Mouse (Mus musculus) Patski (cell line): Measurements from ENCODE around the gene Kif3a. TPM values are rescaled to one million over a fixed set of nuclear protein-coding genes. Genes with fewer than 3 reads are reported as not detected.

Experiments
- ATAC-seq: fragments of 100-300 bp; one replicate; pipeline ENCODE4 v1.8.0; 2021
- CTCF ChIA-PET: fragments of 350-600 bp; sonication (Branson Sonifier 250); formaldehyde crosslinking; loops from one replicate; lab custom pipeline; 2022; ENCODE audit warnings: inconsistent platforms; lab: Charles Lee
- POLR2A ChIA-PET: fragments of 350-600 bp; sonication (Branson Sonifier 250); formaldehyde crosslinking; loops from one replicate; lab custom pipeline; 2022; ENCODE audit warnings: antibody characterized with exemption, inconsistent platforms; lab: Charles Lee
- DNase-seq: peaks from one replicate; pipeline ENCODE4 v3.0.0-alpha.2; 2011; ENCODE audit warnings: low read depth, low spot score
- H3K27me3 ChIP-seq: fragments of 371-371 bp; one replicate; pipeline ENCODE4 v1.5.1; 2021
- CTCF ChIP-seq: fragments of 100-300 bp; IDR thresholded peaks from one replicate; pipeline ENCODE4 v1.5.1; 2021
- in situ Hi-C: fragments of 300-500 bp; cut with MboI; formaldehyde crosslinking; loops from 3 replicates; pipeline ENCODE4 v1.11.1; 2018; ENCODE audit warnings: low pct_unique_long_range_greater_than_20kb, mixed read lengths
- polyA plus RNA-seq: library from polyadenylated mRNA; unstranded; gene quantifications from one replicate; pipeline ENCODE4 v1.2.3, GENCODE M21; 2021

The Kif3a gene
- polyA plus RNA-seq, 1 experiment from 2014 or later, result 52.7 TPM

DNA sequence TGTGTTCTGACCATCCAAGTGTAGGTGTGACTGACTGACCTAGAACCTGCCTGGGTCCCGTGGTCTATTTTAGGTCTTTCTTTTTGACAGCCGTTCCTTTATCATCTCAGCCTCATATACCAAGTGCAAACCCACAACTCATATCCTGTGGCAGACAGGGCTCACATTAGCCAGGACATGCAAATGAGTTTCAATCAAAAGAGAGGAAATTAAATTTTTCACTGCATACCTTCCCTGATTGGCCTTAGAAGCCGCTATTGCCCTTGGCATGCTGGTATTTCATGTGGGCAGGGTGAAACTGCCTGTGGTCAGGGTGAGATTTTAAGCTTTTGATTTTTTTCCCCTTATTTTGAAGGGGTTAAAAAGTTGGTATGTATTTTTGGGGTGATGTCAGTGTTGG, 42.5 kb downstream of the Kif3a start:
- DNase-seq (no peak), ATAC-seq (no peak)
- in situ Hi-C loops, result no loop called here
- no peaks in the 10 kb centered on the region for H3K27me3 ChIP-seq
- ChIA-PET POLR2A (no interaction called here), CTCF (no interaction called here)
- no peak for TF ChIP-seq CTCF

DNA sequence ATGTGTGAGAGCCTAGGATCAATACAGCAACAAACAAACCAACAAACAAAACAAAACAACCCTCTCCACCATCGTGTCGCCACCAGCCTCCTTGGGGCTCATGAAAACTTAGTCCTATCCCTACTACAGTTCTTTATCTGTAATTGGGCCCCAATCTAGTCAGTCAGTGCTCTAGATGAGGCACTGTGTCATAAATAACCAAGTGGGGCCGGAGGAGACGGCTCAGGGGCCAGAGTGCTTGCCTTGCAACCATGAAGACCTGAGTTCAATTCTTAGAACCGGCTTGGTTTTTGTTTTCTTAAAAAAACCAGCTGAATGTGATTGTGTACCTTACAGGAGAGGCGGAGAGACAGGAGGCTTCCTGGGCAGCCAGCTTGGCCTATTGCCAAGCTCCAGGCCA, 48.0 kb downstream of the Kif3a start:
- POLR2A ChIA-PET, result no interaction called here
- TF ChIP-seq CTCF, result no peak
- in situ Hi-C loops, result no loop called here
- ATAC-seq (no peak), DNase-seq (no peak)
- no peaks in the 10 kb centered on the region for H3K27me3 ChIP-seq
- CTCF ChIA-PET, result no interaction called here

DNA sequence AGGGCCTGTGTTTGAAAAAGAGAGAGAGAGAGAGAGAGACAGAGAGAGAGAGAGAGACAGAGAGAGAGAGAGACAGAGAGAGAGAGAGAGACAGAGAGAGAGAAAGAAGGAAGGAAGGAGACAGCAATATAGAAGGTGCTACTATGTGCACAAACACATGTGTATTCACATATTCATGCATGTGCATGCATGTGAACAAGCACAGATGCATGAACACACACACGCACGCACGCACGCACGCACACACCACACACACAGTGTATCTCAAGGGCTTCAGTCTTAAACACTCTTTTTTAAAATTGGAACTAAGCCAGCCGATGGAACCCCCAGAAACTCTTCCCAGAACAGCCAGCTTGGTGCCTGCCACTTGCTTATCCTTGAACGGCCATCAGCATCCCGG, 48.4 kb downstream of the Kif3a start:
- H3K27me3 ChIP-seq, result no peaks in the 10 kb centered on the region
- in situ Hi-C loops, result no loop called here
- DNase-seq (no peak), ATAC-seq (no peak)
- POLR2A ChIA-PET, result no interaction called here
- CTCF ChIA-PET, result no interaction called here
- no peak for TF ChIP-seq CTCF

DNA sequence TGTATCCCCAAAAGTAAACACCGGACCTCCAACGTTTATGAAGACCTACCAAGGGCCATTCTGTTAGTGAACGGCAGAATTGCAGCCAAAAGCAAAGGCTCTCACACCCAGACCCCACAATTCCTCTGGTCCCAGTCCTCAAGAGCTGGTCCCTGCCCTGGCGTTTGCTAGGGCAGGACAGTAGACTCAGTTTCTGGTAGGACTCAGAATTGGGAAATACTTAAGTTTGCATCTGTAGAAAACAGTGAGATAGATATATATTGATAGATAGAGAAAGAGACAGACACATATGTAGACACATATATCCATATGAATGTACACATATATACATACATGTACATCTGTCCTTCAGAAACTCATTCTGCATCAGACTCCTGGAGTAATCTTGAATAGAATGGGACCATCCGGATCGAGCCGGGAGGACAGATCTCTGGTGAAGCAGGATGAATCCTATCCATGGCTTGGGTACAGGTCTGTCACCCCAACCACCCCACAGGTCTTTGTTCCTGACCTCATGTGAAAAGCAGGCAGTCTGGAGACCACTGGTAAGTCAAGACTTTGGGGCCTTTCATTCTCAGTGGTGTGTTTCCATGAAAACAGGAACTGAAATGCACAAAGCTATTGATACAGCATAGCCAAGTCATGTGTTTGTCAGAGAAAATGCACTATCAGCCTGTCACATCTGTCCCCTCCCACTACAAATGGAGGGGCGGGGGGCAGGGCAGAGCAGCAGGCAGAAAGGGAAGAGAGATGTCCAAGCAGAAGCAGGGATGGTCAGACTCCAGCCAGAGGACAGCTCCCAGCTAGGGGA, 49.8 kb downstream of the Kif3a start:
- TF ChIP-seq CTCF, result no peak
- no peak for ATAC-seq
- no peaks in the 10 kb centered on the region for H3K27me3 ChIP-seq
- ChIA-PET POLR2A (no interaction called here), CTCF (no interaction called here)
- in situ Hi-C loops, result no loop called here
- DNase-seq, result no peak

DNA sequence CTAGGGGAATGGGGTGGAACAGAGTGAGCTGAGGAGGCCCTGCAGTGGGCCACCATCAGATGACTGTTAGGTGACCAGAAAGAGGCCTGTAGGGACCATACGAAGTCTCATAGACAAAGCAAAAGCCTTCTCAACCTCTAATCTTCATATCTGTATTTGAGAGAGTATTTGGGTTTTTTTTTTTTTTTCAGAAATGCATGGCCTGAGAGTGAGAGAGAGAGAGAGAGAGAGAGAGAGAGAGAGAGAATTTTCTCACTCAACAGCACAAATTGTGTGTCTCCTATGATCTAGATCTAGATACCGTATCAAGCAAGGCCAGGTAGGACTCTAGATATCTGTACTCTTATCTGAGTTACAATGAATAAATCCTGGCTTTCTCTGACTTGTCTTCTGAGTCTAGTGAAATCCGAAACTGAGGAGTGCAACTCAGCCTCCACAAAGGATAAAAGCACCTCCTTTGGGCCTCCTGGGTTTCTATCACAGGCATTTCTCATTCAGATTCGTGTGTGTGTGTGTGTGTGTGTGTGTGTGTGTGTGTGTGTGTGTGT, 50.5 kb downstream of the Kif3a start:
- DNase-seq, result no peak
- no peak for ATAC-seq
- ChIA-PET CTCF (no interaction called here), POLR2A (no interaction called here)
- in situ Hi-C loops, result no loop called here
- no peaks in the 10 kb centered on the region for H3K27me3 ChIP-seq
- TF ChIP-seq CTCF, result no peak

DNA sequence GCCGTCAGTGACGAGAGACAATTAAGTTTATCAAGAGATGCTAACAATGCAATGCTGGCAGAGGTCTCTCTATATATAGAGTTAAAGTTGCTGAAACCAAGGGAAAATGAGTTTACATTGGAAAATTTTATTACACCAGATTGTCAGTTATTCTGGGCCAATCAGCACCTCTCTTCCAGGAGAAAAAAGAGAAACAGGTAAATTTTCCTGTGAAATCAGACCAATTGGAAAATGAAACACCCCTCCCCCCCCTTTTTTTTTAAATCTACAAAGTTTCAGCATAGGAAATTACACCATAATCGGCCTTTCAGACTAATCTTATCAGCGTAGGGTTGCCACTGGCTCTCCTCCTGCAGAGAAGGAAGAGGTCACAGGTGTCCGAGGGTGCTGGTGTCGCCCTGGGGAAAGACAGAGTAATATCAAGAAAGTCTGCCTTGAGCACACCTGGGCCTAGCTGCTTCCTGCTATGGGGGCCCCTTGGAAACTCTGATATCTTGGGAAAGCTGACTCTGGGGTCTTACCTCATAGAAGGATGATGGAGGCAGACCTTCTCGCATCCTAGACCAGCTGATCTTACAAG, 51.5 kb downstream of the Kif3a start, which contains the start of gene Il4:
Il4 (minus strand) TSS at position 51 of the 580 bp plus-strand sequence.
- in situ Hi-C loops, result no loop called here
- no peak for TF ChIP-seq CTCF
- ATAC-seq (no peak), DNase-seq (no peak)
- no peaks in the 10 kb centered on the region for H3K27me3 ChIP-seq
- POLR2A ChIA-PET, result interaction anchor here (0.6 kb wide), 2 partner anchors 47 to 1130 kb away, joined by 4 read pairs; no protein-coding TSS in a partner anchor
- CTCF ChIA-PET, result interaction anchor here (1.0 kb wide), 1 partner anchor 36 kb away, joined by 3 read pairs; no protein-coding TSS in a partner anchor

DNA sequence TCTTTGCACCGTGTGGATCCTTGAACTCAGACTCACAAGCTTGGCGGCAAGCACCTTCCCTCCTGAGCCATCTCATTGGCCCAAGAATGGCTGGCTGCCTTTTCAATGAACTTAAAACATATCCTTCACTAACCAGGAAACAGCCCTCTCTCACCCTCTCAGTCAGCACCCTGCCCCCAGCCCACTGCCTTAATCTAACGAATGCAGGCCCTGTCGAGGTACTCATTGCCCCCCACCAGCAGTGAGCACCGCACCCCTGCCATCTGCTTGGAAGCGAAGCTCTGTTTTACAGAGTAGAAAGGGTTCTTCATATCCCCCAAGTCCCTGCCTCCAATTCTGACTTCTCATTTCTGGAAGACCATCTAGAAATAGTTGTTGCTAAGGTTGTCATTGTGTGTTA, 52.2 kb downstream of the Kif3a start:
- in situ Hi-C loops, result no loop called here
- no peaks in the 10 kb centered on the region for H3K27me3 ChIP-seq
- no peak for DNase-seq

DNA sequence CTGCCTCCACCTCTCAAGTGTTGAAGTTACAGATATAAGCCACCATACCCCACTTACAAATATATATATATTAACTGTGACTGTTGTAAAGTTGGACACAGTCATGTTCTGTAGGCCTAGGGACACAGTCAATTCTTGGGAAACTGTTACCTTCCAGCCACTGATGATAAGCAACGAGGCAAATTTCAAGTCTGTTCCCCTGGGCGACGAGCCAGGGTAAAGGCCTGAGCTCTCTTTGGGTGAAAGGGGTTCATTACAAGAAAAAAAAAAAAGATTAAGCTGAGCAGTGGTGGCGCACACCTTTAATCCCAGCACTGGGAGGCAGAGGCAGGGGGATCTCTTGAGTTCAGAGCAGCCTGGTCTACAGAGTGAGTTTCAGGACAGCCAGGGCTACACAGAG, 52.9 kb downstream of the Kif3a start:
- TF ChIP-seq CTCF, result no peak
- ATAC-seq, result no peak
- CTCF ChIA-PET, result interaction anchor here (1.0 kb wide), 1 partner anchor 9 kb away, joined by 3 read pairs; no protein-coding TSS in a partner anchor
- H3K27me3 ChIP-seq, result no peaks in the 10 kb centered on the region
- no peak for DNase-seq
- in situ Hi-C loops, result no loop called here
- POLR2A ChIA-PET, result no interaction called here

More for the DNA sequence above, 52.2 kb downstream of the Kif3a start:
- no peak for TF ChIP-seq CTCF
- ChIA-PET CTCF (interaction anchor here (1.0 kb wide), 1 partner anchor 9 kb away, joined by 3 read pairs; no protein-coding TSS in a partner anchor), POLR2A (no interaction called here)
- no peak for ATAC-seq

DNA sequence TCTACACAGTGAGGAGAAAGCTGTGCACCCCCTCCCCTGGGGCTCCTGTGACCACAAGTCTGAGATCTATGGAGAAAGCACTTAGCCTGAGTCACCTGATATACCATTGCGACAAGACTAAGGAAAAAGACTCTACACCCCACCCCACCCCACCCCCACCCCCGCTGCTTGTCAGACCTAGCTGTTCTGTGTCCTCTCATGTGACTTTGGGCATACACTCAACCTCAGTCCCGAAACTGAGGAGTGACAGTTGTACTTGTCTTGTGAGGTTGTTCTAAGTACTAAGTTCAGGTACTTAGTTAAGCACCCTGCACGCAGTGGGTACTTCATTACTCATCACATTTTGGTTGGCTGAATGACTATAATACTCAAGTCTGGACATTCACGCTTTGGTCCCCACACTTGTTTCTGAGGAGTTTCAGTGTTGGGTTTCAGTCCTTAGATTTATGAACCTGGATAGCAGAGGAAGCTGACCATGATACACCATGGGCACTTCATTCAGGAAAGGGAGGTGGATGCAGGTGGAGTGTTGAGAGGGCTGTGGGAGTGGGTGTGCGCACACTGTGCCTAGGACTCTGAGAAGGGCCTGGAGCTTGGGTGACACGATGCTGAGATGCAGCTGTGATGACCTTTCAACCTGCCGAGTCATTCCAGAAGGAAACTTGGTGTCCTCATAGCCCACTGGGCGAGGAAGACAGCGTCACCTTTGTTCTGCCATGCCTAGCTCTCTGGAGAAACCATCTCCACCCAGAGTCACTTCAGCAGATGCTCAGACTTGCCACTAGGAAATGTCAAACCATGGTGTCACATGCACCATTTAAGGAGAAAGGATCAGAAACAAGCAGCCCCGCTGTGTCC, 54.6 kb downstream of the Kif3a start:
- H3K27me3 ChIP-seq, result no peaks in the 10 kb centered on the region
- ATAC-seq (no peak), DNase-seq (no peak)
- ChIA-PET POLR2A (interaction anchor here (0.5 kb wide), 1 partner anchor 55 kb away, joined by 4 read pairs; the partner anchor contains the start of gene Kif3a), CTCF (no interaction called here)
- TF ChIP-seq CTCF, result no peak
- in situ Hi-C loops, result no loop called here

DNA sequence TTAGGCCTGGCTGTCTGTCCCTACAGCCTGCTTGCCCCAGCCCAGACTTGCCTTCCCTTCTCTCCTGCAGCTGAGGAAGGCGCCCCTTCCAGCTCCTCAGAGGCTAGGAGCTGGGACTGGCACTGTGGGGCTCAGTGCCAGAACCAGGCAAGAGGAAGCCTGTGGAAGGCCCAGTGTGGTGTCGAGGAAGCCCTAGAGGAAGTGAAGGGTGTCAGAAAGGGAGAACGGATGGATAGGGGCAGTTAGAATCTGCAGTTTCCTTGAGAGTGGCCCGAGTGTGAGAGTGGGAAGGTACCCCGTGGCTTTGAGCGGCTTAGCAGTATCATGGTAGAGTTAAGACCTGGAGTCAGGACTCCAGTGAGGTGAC, 55.2 kb downstream of the Kif3a start:
- in situ Hi-C loops, result no loop called here
- POLR2A ChIA-PET, result interaction anchor here (0.5 kb wide), 1 partner anchor 56 kb away, joined by 4 read pairs; the partner anchor contains the start of gene Kif3a
- no peak for ATAC-seq

More for the DNA sequence above, 55.2 kb downstream of the Kif3a start:
- CTCF ChIA-PET, result no interaction called here
- no peak for TF ChIP-seq CTCF
- no peak for DNase-seq
- no peaks in the 10 kb centered on the region for H3K27me3 ChIP-seq
